Mouse (Mus musculus) spleen, postnatal 14 days (tissue): Measurements from ENCODE around the gene Znrf3.

Experiments
- DNase-seq, 2 experiments: peaks; one replicate each; pipeline ENCODE4 v3.0.0; 2021 to 2022; ENCODE audit warnings: low spot score in 2 of 2

The Znrf3 gene

GRCm38 (mm10) chr11:5242158-5242557, 202.5 kb downstream of the Znrf3 start:
- no peak for DNase-seq

GRCm38 (mm10) chr11:5239706-5240690, 204.6 kb downstream of the Znrf3 start:
- no peak for DNase-seq
